Mouse (Mus musculus) cerebellum, postnatal 4 days (tissue): ENCODE data around the gene Serpina11.
"Not testable (repeated sequence)": the region's sequence is repeated elsewhere in the genome, so short reads cannot be mapped to it uniquely, and the experiment has no call there.

Experiments used
- DNase-seq, 2 experiments: peaks; one replicate each; pipeline ENCODE4 v3.0.0; 2022; ENCODE audit warnings: low spot score in 2 of 2, mixed read lengths in 1 of 2

Gene Serpina11

DNA sequence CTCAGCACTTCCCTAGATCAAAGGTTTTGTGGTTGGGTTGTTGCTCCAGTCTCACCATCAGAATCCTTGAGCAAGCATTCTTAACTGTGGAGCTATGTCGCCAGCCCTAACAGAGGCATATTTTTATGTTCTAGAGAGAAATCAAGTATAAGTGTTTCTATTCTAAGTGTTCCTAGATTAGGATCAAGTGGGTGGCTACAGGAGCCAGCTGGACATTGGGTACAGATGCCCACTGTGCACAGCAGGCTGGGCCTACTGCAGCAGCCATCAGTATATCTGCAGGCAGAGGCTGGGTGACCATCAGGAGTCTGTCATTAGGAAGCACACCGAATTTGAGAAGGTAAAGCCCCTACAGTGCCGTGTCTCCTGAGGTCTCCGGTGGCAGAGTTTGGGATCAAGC, 18.7 kb downstream of the Serpina11 start:
- DNase-seq, result no peak

- DNase-seq, result no peak
These were observed 20.1 kb downstream of the Serpina11 start for GRCm38 (mm10) chr12:103969577-103970116.

DNA sequence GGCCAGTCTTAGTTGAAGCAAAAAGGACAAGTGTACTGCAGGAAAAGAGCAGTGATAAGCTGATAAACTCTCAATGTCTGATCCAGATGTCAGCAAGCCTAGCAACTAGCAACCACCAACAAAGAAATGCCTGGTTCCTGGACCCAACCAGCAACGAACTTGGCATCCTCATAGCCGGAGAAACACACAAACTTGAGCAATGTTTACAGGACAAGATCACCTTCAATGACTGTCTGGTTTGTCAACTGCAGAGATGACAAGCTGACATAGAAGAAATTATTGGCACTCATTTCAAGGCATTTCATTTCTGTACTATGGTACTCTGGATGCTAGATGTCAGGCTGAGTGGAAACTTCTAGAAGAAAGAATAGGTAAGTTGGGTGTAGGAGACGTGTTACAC, 23.0 kb downstream of the Serpina11 start:
- no peak for DNase-seq

- no peak for DNase-seq
These were observed 26.5 kb downstream of the Serpina11 start for GRCm38 (mm10) chr12:103963288-103963687.

DNA sequence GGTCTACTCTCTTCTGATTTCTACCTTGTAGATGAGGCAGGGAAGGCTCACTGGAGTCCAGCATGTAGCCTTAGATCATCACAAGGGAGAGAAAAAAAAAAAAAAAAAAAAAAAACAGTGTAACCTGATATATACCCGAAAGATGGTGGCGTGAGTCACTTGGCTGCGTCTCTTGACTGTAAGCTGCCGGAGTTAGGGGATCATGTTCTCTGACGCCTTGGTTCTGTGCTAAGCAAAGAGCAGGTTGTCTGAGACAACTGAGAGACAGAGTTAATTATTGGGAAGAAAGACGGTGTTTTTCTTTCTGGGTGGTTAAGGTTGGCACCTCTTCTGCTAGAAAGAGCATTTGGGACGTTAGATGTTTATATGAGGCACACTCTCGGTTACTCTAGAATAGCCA, 26.9 kb downstream of the Serpina11 start:
- no peak for DNase-seq

- DNase-seq, result no peak
These were observed 27.4 kb downstream of the Serpina11 start for GRCm38 (mm10) chr12:103962337-103962736.

DNA sequence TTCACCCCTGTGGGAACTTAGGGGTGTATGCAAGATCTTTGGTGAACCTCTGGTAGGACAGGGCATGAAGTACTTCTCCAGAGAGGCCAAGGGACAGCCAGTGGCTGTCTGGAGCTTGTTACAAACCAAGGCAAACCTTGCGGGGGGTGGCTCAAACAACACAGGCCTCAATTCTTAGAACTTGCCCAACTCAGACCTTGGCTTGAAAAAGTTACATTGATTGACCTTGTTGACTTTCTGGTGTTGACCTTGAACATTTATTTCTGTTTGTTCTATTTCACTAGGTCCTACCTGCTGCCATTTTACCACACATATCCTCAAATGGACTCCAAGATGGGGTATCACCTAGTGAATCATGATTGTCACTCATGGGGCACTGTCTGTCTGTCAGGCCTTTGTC, 28.0 kb downstream of the Serpina11 start:
- no peak for DNase-seq

GRCm38 (mm10) chr12:103958798-103959197, 31.0 kb downstream of the Serpina11 start, which contains the start of gene Serpina1e:
Serpina1e (minus strand) TSS chr12:103958975.
- no peak for DNase-seq

GRCm38 (mm10) chr12:103956555-103956954, 33.2 kb downstream of the Serpina11 start:
- DNase-seq, result not testable (repeated sequence)

GRCm38 (mm10) chr12:103952972-103953371, 36.8 kb downstream of the Serpina11 start:
- not testable (repeated sequence) for DNase-seq

- DNase-seq, result no peak
These were observed 43.5 kb downstream of the Serpina11 start for GRCm38 (mm10) chr12:103946243-103946642.
